Mouse (Mus musculus) C2C12 (cell line): ENCODE results near the gene Mpp2. TPM values are rescaled to one million over a fixed set of nuclear protein-coding genes. Genes with fewer than 3 reads are reported as not detected.

Experiments
- H3K27me3 ChIP-seq: one replicate; pipeline ENCODE4 v1.6.1; 2011; ENCODE audit not compliant: control insufficient read depth, insufficient read depth, insufficient read length
- H3K36me3 ChIP-seq: one replicate; pipeline ENCODE4 v1.6.1; 2011; ENCODE audit not compliant: control insufficient read depth, insufficient read depth
- H3K4me3 ChIP-seq: one replicate; pipeline ENCODE4 v1.5.1; 2011; ENCODE audit warnings: mild to moderate bottlenecking, control low read depth; ENCODE audit not compliant: poor library complexity, insufficient read depth, severe bottlenecking
- H3K79me2 ChIP-seq: one replicate; pipeline ENCODE4 v1.6.1; 2011; ENCODE audit not compliant: control insufficient read depth, insufficient read depth
- H3K79me3 ChIP-seq: one replicate; pipeline ENCODE4 v1.6.1; 2011; ENCODE audit warnings: low read depth, control low read depth
- H3ac ChIP-seq: one replicate; pipeline ENCODE3; 2011; ENCODE audit warnings: low read depth; ENCODE audit not compliant: control insufficient read depth, insufficient read length
- CEBPB ChIP-seq: IDR thresholded peaks from one replicate; pipeline ENCODE4 v1.6.1; 2011; ENCODE audit warnings: low read depth, mild to moderate bottlenecking, control low read depth, moderate library complexity
- CTCF ChIP-seq: IDR thresholded peaks from one replicate; pipeline ENCODE4 v1.5.1; 2011; ENCODE audit not compliant: control insufficient read depth, insufficient read depth, insufficient read length
- FOSL1 ChIP-seq: IDR thresholded peaks from one replicate; pipeline ENCODE4 v1.8.0; 2011; ENCODE audit warnings: mild to moderate bottlenecking, low read length; ENCODE audit not compliant: poor library complexity, insufficient read depth, severe bottlenecking
- MAX ChIP-seq: IDR thresholded peaks from one replicate; pipeline ENCODE4 v1.6.1; 2011; ENCODE audit warnings: mild to moderate bottlenecking, control low read depth
- MYOD1 ChIP-seq: IDR thresholded peaks from one replicate; pipeline ENCODE4 v1.6.1; 2011; ENCODE audit warnings: low read depth; ENCODE audit not compliant: control insufficient read depth, insufficient read length
- MYOG ChIP-seq: IDR thresholded peaks from one replicate; pipeline ENCODE4 v1.6.1; 2011; ENCODE audit not compliant: control insufficient read depth, insufficient read length; ENCODE audit errors: extremely low read depth
- USF1 ChIP-seq: IDR thresholded peaks from one replicate; pipeline ENCODE4 v1.6.1; 2011; ENCODE audit warnings: low read depth, mild to moderate bottlenecking, control low read depth, moderate library complexity
- long read RNA-seq, 2 experiments: library from polyadenylated mRNA; unstranded; transcript quantifications; one replicate each; pipeline ENCODE4 v2.0.0; 2019 to 2020
- polyA plus RNA-seq: library from polyadenylated mRNA; unstranded; fragments of >200 nt; fragmentation: generic; extraction: Trizol; gene quantifications from one replicate; pipeline ENCODE4 v1.2.1, GENCODE M21; 2012; ENCODE audit warnings: missing spikeins

Gene Mpp2
- polyA plus RNA-seq, result 1.7 TPM
- long read RNA-seq, experiment 1, full-length matches to known transcripts, result 1 of 2 reads
- long read RNA-seq, experiment 1, partial matches to known transcripts, result 0 of 2 reads
- long read RNA-seq, experiment 1, other reads (novel, unspliced or antisense), result 1 of 2 reads
- long read RNA-seq, experiment 2, full-length matches to known transcripts, result 2 of 4 reads
- long read RNA-seq, experiment 2, partial matches to known transcripts, result 1 of 4 reads
- long read RNA-seq, experiment 2, other reads (novel, unspliced or antisense), result 1 of 4 reads

DNA sequence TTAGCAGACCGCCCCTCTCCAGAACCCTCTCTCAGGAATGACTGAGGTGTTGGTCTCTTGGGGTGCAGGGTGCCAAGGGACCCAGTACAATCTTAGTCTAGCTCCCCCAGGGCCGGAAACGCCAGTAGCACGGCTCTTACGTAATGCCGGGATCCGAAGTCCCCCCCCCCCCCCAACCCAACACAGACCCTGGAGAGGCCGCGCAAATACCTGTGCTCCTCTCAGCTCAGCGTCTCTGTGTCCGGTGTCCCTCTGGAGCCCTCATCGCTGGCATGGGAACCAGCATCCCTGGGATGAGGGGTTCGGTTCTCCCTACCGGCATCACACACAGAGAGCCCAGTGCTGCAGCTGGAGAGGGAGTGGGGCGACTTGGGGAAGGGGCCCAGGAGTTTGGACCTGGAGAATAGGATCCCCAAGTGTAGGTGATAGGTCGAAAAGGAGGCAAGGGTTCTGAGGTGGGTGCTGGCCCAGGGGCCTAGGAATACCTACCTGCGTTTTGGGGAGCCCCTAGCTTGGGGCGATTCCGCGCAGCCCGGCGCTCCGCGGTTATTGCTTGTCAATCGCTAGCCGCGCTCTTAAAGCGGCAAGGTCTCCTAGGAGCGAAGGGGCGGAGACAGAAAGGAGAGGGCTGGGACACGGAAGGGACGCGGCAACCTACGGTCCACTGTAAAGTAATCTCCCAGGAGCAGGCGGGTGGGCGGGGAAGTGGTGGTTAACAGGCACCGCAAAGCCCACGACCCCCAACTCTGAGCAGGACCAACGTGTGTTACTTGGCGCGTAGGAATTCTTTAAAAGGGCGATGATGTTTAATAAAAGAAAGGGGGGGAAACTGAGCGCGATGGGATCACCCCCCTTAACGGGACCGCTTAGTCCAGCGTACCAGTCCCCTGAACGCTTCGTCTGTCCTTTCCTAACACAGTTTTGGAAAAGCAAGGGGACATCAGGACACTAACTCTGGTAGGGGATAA, at the start of gene Mpp2:
Mpp2 (minus strand) TSS at position 585 of the 968 bp plus-strand sequence.
- Histone ChIP-seq H3K27me3 (peaks cover 16% of the 10 kb centered on the region), H3K79me3 (no peaks in the 10 kb centered on the region), H3K79me2 (no peaks in the 10 kb centered on the region), H3K4me3 (peak within 1 kb of the TSS; percentile 38), H3K36me3 (no peaks in the 10 kb centered on the region), H3ac (peak within 1 kb of the TSS; percentile 57)
- TF ChIP-seq MAX (no peak), FOSL1 (no peak), CTCF (no peak), USF1 (no peak), MYOG (no peak), MYOD1 (no peak), CEBPB (no peak)

DNA sequence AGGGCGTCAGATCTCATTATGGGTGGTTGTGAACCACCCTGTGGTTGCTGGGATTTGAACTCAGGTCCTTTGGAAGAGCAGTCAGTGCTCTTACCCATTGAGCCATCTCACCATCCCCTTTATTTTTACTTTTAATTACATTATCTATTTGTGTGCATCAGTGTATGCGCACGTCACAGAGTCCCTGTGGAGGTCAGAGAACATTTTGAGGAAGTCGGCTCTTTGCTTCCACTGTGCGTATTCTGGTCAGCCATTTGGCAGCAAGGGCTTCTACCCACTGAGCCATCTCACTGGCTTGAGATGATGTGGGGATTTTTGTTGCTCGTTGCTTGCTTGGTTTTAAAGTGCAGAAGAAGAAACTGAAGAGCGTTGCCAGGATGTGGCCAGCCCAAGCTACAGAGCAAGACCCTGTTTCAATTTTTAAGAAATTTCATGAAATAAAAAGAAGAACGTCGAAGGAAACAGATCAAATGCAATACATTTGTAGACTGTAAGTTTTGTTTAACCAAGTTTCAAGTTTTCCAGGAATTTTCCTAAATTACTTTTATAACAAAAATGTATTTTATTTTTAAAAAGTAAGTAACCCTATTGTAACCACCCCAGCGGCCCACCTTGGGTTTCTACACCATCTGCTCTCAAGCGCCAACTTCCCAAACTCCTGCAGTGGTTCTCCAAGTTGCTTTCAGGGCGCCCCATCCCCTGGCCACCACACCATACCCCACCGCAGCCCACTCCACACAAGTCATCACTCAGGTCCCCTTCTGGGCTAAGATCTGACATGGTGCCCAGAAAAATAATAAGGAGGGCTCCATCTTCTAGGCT, 49.5 kb upstream of the Mpp2 start:
- TF ChIP-seq CTCF, result no peak
- no peak for TF ChIP-seq FOSL1
- TF ChIP-seq USF1, result no peak
- no peak for TF ChIP-seq MYOG
- no peak for TF ChIP-seq MAX
- TF ChIP-seq MYOD1, result no peak
- TF ChIP-seq CEBPB, result no peak
- H3K4me3 ChIP-seq, result no peak overlapping the region
- H3K79me2 ChIP-seq, result no peaks in the 10 kb centered on the region
- H3K36me3 ChIP-seq, result no peaks in the 10 kb centered on the region
- no peaks in the 10 kb centered on the region for H3K79me3 ChIP-seq
- no peak overlapping the region for H3ac ChIP-seq
- H3K27me3 ChIP-seq, result peaks cover 9% of the 10 kb centered on the region

- H3K4me3 ChIP-seq, result no peak overlapping the region
- H3K79me2 ChIP-seq, result no peaks in the 10 kb centered on the region
- no peaks in the 10 kb centered on the region for H3K36me3 ChIP-seq
- H3ac ChIP-seq, result no peak overlapping the region
- no peak for TF ChIP-seq MYOD1
- no peak for TF ChIP-seq USF1
- TF ChIP-seq CTCF, result no peak
- TF ChIP-seq MYOG, result no peak
- no peak for TF ChIP-seq MAX
- peaks cover 26% of the 10 kb centered on the region for H3K27me3 ChIP-seq
- H3K79me3 ChIP-seq, result no peaks in the 10 kb centered on the region
Measured at GRCm38 (mm10) chr11:102134516-102134915, 46.2 kb upstream of the Mpp2 start.

DNA sequence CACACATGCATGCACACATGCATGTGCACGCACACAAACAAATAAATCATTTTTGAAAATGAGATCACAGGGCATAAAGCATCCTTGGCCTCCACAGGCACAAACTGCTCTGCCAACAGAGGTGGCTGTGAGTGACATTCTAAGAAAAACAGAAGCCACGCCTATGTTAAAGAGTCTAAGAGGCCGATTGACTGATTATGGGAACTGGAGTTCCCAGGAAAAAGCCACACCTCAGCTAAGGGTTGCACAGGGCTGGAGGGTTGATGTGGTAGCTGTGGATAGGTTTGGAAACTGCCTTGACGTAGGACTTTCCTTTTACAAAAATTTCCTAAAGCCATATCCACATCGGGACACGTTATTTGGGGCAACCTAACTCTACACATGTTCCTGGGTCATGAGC, 29.1 kb upstream of the Mpp2 start:
- H3K27me3 ChIP-seq, result peaks cover 35% of the 10 kb centered on the region
- H3K79me2 ChIP-seq, result no peaks in the 10 kb centered on the region
- H3K4me3 ChIP-seq, result no peak overlapping the region
- no peak for TF ChIP-seq USF1
- TF ChIP-seq CEBPB, result no peak
- TF ChIP-seq CTCF, result no peak
- H3ac ChIP-seq, result no peak overlapping the region
- H3K36me3 ChIP-seq, result no peaks in the 10 kb centered on the region
- H3K79me3 ChIP-seq, result no peaks in the 10 kb centered on the region

DNA sequence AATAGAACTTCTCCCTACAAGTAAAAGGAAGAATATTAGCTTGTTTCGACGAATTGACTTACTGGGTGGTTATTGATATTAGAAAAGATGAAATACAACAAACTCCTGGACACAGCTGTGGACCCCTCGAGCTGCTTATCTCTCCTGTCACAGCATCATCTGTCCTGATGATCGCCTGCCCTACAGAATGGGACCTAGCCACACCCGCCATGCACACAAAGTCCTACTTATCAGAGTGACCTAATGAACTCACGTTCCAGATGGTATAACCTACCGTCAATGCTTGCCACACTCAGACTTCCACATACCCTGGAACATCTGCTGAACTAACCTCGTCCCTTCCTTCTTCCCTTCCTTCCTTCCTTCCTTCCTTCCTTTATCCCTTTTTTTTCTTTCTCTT, 27.9 kb upstream of the Mpp2 start:
- TF ChIP-seq MAX, result no peak
- peaks cover 31% of the 10 kb centered on the region for H3K27me3 ChIP-seq
- no peak overlapping the region for H3ac ChIP-seq

More for the DNA sequence above, 27.9 kb upstream of the Mpp2 start:
- H3K79me3 ChIP-seq, result no peaks in the 10 kb centered on the region
- H3K36me3 ChIP-seq, result no peaks in the 10 kb centered on the region
- no peak overlapping the region for H3K4me3 ChIP-seq
- H3K79me2 ChIP-seq, result no peaks in the 10 kb centered on the region
